Mouse (Mus musculus) heart, embryonic 16.5 days (tissue): ENCODE measurements around the gene Usp47. TPM values are rescaled to one million over a fixed set of nuclear protein-coding genes. Genes with fewer than 3 reads are reported as not detected.

Experiments
- ATAC-seq: fragments of 200-750 bp; cut with Nextera tagmentation; replicated peaks from 2 replicates; pipeline ENCODE4 v1.8.0; 2017; ENCODE audit warnings: moderate number of reproducible peaks; ENCODE audit not compliant: insufficient read depth, low FRiP score; ENCODE audit errors: extremely low read depth
- H3K27ac ChIP-seq: fragments of 300-500 bp; sonication (generic); 2 replicates; pipeline ENCODE4 v1.5.1; 2014; ENCODE audit warnings: mild to moderate bottlenecking, low read length, control low read depth, moderate library complexity
- H3K27me3 ChIP-seq: fragments of 300-500 bp; sonication (generic); 2 replicates; pipeline ENCODE4 v1.6.1; 2014; ENCODE audit warnings: low read length, mixed read lengths; ENCODE audit not compliant: control insufficient read depth, insufficient read depth
- H3K36me3 ChIP-seq: fragments of 300-500 bp; sonication (generic); 2 replicates; pipeline ENCODE4 v1.6.1; 2014; ENCODE audit not compliant: control insufficient read depth, insufficient read depth
- H3K4me1 ChIP-seq: fragments of 300-500 bp; sonication (generic); 2 replicates; pipeline ENCODE4 v1.6.1; 2014; ENCODE audit warnings: low read length, mixed read lengths; ENCODE audit not compliant: control insufficient read depth, insufficient read depth
- H3K4me2 ChIP-seq: fragments of 300-500 bp; sonication (generic); 2 replicates; pipeline ENCODE4 v1.6.1; 2014; ENCODE audit warnings: low read depth, mild to moderate bottlenecking, control low read depth, low read length
- H3K4me3 ChIP-seq: fragments of 300-500 bp; sonication (generic); 2 replicates; pipeline ENCODE4 v1.5.1; 2014; ENCODE audit warnings: mild to moderate bottlenecking, control low read depth, low read length
- H3K9ac ChIP-seq: fragments of 300-500 bp; sonication (generic); 2 replicates; pipeline ENCODE4 v1.6.1; 2014; ENCODE audit warnings: low read length, control low read depth
- H3K9me3 ChIP-seq: fragments of 300-500 bp; sonication (generic); replicated peaks from 2 replicates; pipeline ENCODE4 v1.6.1; 2016; ENCODE audit warnings: low read length; ENCODE audit not compliant: control insufficient read depth
- WGBS: fragments of 180-500 bp; shearing (Covaris S2); extraction: QIAGEN DNeasy Blood & Tissue Kit; methylation state at CpG from one replicate; pipeline ENCODE4 v1.1.7; 2014; 5-methylcytosine and 5-hydroxymethylcytosine counted together
- polyA plus RNA-seq: library from polyadenylated mRNA; unstranded; fragments of >200 nt; fragmentation: Nextera tagmentation; extraction: Ambion mirVana; gene quantifications from 2 replicates; pipeline ENCODE4 v1.2.1, GENCODE M21; 2015

Usp47 gene
- polyA plus RNA-seq, 1 experiment from 2014 or later: 56.4 TPM

GRCm38 (mm10) chr7:111999376-111999775, 23.9 kb upstream of the Usp47 start:
- ATAC-seq: no peak
- Histone ChIP-seq H3K9ac (no peak overlapping the region), H3K4me2 (no peak overlapping the region), H3K27me3 (no peaks in the 10 kb centered on the region), H3K4me3 (no peak overlapping the region), H3K36me3 (no peaks in the 10 kb centered on the region), H3K4me1 (peaks cover 15% of the 10 kb centered on the region), H3K27ac (no peak overlapping the region), H3K9me3 (0 out of 2 replicates have a peak, but pooled peaks cover 3% of the 10 kb centered on the region)

GRCm38 (mm10) chr7:112000166-112000565, 23.1 kb upstream of the Usp47 start:
- Histone ChIP-seq H3K4me1 (peaks cover 15% of the 10 kb centered on the region), H3K4me2 (no peak overlapping the region), H3K4me3 (no peak overlapping the region), H3K36me3 (no peaks in the 10 kb centered on the region), H3K27ac (no peak overlapping the region), H3K9ac (no peak overlapping the region), H3K9me3 (0 out of 2 replicates have a peak, but pooled peaks cover 3% of the 10 kb centered on the region), H3K27me3 (no peaks in the 10 kb centered on the region)
- 89% methylated on average over 1 of the region's 1 CpGs for WGBS
- ATAC-seq: no peak

GRCm38 (mm10) chr7:112010511-112010910, 12.8 kb upstream of the Usp47 start:
- H3K9me3 ChIP-seq: peaks cover 3% of the 10 kb centered on the region; the same call in 1 of the 2 replicates
- no peak overlapping the region for H3K4me3 ChIP-seq
- ATAC-seq: no peak
- H3K9ac ChIP-seq: no peak overlapping the region
- H3K4me1 ChIP-seq: peaks cover 12% of the 10 kb centered on the region
- no peaks in the 10 kb centered on the region for H3K27me3 ChIP-seq
- no peaks in the 10 kb centered on the region for H3K36me3 ChIP-seq
- H3K27ac ChIP-seq: no peak overlapping the region
- no peak overlapping the region for H3K4me2 ChIP-seq
- 73% methylated on average over 2 of the region's 2 CpGs for WGBS

GRCm38 (mm10) chr7:112010976-112011375, 12.3 kb upstream of the Usp47 start:
- Histone ChIP-seq H3K4me1 (peaks cover 12% of the 10 kb centered on the region), H3K27me3 (no peaks in the 10 kb centered on the region), H3K9ac (no peak overlapping the region), H3K36me3 (no peaks in the 10 kb centered on the region), H3K9me3 (peaks cover 3% of the 10 kb centered on the region; the same call in 1 of the 2 replicates), H3K4me3 (no peak overlapping the region), H3K27ac (no peak overlapping the region), H3K4me2 (no peak overlapping the region)
- ATAC-seq: no peak
- 58% methylated on average over 4 of the region's 4 CpGs for WGBS

- ATAC-seq: peak; percentile 55; the same call in 1 of the 2 replicates
Observed at GRCm38 (mm10) chr7:112012102-112012501, 11.2 kb upstream of the Usp47 start.

GRCm38 (mm10) chr7:112012621-112013177, 10.6 kb upstream of the Usp47 start:
- 58% methylated on average over 6 of the region's 6 CpGs for WGBS
- Histone ChIP-seq H3K4me1 (peaks cover 12% of the 10 kb centered on the region), H3K27me3 (no peaks in the 10 kb centered on the region), H3K4me3 (no peak overlapping the region), H3K36me3 (no peaks in the 10 kb centered on the region), H3K9me3 (peaks cover 3% of the 10 kb centered on the region; the same call in 1 of the 2 replicates), H3K4me2 (no peak overlapping the region), H3K27ac (peak overlapping the region; percentile 40), H3K9ac (no peak overlapping the region)
- peak; percentile 79 for ATAC-seq

More at GRCm38 (mm10) chr7:112012102-112012501, 11.2 kb upstream of the Usp47 start:
- Histone ChIP-seq H3K27ac (peak overlapping the region; percentile 40), H3K9ac (no peak overlapping the region), H3K4me1 (peaks cover 12% of the 10 kb centered on the region), H3K27me3 (no peaks in the 10 kb centered on the region), H3K4me3 (no peak overlapping the region), H3K9me3 (peaks cover 3% of the 10 kb centered on the region; the same call in 1 of the 2 replicates), H3K4me2 (no peak overlapping the region), H3K36me3 (no peaks in the 10 kb centered on the region)
- 16% methylated on average over 5 of the region's 5 CpGs for WGBS

- Histone ChIP-seq H3K27me3 (no peaks in the 10 kb centered on the region), H3K4me2 (no peak overlapping the region), H3K36me3 (no peaks in the 10 kb centered on the region), H3K27ac (no peak overlapping the region), H3K9ac (no peak overlapping the region), H3K4me1 (peaks cover 12% of the 10 kb centered on the region), H3K9me3 (peaks cover 3% of the 10 kb centered on the region; the same call in 1 of the 2 replicates), H3K4me3 (no peak overlapping the region)
- no peak for ATAC-seq
- WGBS: 56% methylated on average over 2 of the region's 2 CpGs
Observed at GRCm38 (mm10) chr7:112014148-112014547, 9.2 kb upstream of the Usp47 start.

- Histone ChIP-seq H3K36me3 (no peaks in the 10 kb centered on the region), H3K4me3 (peak overlapping the region; percentile 96), H3K4me2 (peak overlapping the region; percentile 81), H3K9me3 (no peaks in the 10 kb centered on the region), H3K4me1 (peaks cover 25% of the 10 kb centered on the region), H3K27ac (peak overlapping the region; percentile 98), H3K27me3 (no peaks in the 10 kb centered on the region), H3K9ac (peak overlapping the region; percentile 100)
- ATAC-seq: 0 out of 2 replicates have a peak, but pooled peaks have one; percentile 8
- 17% methylated on average over 17 of the region's 17 CpGs for WGBS
Observed at GRCm38 (mm10) chr7:112022506-112023149, 676 bp upstream of the Usp47 start.
